Mouse (Mus musculus): ENCODE data around the gene Trio.

Trio gene

GRCm38 (mm10) chr15:27919540-27919939 lies 106.1 kb downstream of the Trio start:
- DNase-seq, result peak; percentile 46 to 69

- DNase-seq, result no peak
Measured at GRCm38 (mm10) chr15:27918798-27919197, 106.8 kb downstream of the Trio start.

- no peak for DNase-seq
Measured at GRCm38 (mm10) chr15:27916204-27916603, 109.4 kb downstream of the Trio start.

GRCm38 (mm10) chr15:27913013-27913412 lies 112.6 kb downstream of the Trio start:
- no peak for DNase-seq

GRCm38 (mm10) chr15:27911196-27911595 lies 114.5 kb downstream of the Trio start:
- no peak for DNase-seq

- DNase-seq, result no peak
Measured at GRCm38 (mm10) chr15:27910179-27910578, 115.5 kb downstream of the Trio start.

GRCm38 (mm10) chr15:27907649-27908048 lies 118.0 kb downstream of the Trio start:
- no peak for DNase-seq

DNA sequence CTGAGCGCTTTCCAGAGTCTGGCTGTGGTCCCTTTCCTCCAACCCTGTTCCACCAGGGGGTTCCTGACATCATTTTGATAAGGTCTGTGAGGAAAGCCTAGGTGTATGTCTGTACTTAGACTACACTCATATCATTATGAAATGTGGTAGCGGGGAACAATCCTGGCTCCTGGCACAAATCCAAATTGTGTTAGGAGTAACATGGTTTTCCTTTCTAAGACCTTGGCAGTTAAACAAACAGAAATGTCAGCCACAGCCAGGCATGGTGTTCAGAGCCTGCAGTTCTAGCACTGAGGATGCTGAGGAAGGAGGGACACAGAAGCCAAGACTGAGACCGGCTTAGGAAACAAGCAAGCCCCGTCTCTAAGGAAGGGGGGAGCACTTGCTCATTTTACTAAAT lies 119.2 kb downstream of the Trio start:
- no peak for DNase-seq

- DNase-seq, result peak in 1 of 2 experiments; percentile 42
Measured at GRCm38 (mm10) chr15:27905341-27905740, 120.3 kb downstream of the Trio start.

- DNase-seq, result no peak
Measured at GRCm38 (mm10) chr15:27904346-27905005, 121.2 kb downstream of the Trio start.

GRCm38 (mm10) chr15:27901200-27901599 lies 124.4 kb downstream of the Trio start:
- no peak for DNase-seq

- DNase-seq, result no peak
Measured at GRCm38 (mm10) chr15:27898795-27899406, 126.7 kb downstream of the Trio start.

- DNase-seq, result peak in 1 of 2 experiments; percentile 6
Measured at GRCm38 (mm10) chr15:27894112-27894511, 131.5 kb downstream of the Trio start.

DNA sequence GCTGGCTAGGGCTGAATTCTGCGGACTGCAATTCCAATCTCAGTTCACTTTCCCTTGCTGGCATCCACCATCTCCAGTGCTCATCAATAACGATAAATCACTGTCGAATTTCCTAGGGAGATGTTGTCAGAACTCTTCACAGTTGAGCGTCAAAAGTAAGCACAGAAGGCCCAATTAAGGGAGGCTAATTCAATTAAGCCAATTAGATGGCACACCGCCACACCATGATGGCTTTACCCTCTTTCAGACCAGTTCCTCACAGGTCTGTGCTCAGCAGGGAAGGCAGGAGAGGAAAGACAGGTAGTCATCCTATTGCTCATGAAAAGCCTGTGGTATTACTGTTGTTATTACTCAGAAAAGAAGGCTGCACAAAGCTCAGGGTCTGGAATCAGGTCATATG lies 133.6 kb downstream of the Trio start:
- DNase-seq, result peak in 1 of 2 experiments; percentile 3

DNA sequence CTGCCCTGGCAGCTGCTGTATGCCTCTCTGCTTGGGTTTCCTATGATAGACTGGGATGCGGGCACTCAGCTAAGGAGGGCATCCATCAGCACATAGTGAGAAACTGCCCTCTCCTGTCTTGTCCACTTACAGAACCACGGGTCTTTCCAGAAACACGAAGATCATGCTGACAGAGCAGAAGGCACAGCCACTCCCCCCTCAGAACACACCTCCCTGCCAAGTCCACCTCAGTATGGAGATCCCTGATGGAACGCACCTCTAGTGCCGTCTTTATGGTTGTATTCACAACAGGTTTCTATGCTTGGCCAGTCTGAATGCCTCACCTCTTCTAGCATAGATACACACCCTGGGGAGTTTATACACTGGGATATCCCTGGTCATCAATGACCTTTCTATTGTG lies 135.0 kb downstream of the Trio start:
- peak in 1 of 2 experiments; percentile 12 for DNase-seq

DNA sequence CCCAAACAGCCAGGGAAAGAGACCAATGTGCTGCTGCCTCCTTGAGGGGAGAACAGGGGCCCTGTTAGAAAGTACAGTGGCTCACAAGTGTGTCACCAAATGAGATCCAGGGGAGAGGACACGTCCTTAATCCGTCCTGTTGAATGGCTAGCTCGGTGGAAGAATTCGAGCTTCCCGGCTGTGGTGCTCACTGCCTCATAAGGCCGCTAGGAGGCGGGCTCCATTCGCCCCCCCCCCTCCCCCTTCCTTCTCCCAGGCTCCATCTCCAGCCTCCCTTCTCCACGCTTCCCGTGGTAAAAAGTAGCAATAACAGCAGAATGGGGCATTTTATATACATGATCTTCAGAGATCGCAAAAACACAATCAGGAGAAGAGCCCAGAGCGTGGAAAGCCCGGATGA lies 137.5 kb downstream of the Trio start:
- no peak for DNase-seq

- no peak for DNase-seq
Measured at GRCm38 (mm10) chr15:27886992-27887391, 138.7 kb downstream of the Trio start.

GRCm38 (mm10) chr15:27884347-27885250 lies 141.0 kb downstream of the Trio start:
- DNase-seq, result peak; percentile 56 to 84

DNA sequence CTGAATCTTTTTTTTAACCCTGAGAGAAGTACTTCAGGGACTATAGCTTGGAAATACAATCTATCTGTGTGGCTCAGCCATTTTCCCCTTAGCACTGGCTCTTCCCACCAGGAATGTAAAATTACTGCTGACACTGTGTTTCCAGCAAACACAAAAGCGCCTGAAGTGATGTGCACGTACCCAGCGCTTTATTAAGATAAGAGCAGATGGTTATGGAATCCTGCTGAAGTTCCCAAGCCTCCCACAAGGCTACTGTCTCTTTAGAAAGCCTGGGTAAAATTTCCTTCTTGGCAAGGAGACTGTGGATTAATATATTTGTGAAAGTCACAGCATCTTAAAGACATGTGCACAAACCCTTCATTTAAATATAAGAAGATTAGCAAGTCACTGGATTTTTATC lies 141.8 kb downstream of the Trio start:
- DNase-seq, result no peak

DNA sequence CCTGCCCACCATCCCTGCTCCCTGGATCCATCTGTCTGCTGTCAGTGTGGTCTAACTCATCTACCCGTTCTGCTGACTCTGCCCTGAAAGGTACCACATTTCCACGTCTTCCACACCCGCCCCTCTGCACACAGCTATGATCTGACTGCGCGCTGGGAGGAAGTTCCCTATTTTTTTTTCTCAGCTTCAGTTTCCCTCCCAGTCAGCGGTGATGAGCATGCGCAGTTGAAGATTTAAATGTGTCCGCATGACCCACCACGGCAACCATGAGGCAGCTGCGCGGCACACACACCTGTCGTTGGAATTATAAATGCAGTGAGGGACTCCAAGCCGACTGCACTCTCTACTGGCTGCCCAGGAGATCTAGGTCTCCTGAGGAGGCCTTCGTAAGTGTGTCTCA lies 142.8 kb downstream of the Trio start:
- no peak for DNase-seq

- no peak for DNase-seq
Measured at GRCm38 (mm10) chr15:27877831-27878230, 147.8 kb downstream of the Trio start.

- DNase-seq, result peak in 1 of 2 experiments; percentile 22
Measured at GRCm38 (mm10) chr15:27876327-27876726, 149.3 kb downstream of the Trio start.

- DNase-seq, result no peak
Measured at GRCm38 (mm10) chr15:27875753-27876152, 149.9 kb downstream of the Trio start.

Measured in lung, postnatal 4 days (tissue).